Mouse (Mus musculus): ENCODE measurements at regions not wholly inside any gene's neighbourhood (a gene's known extent, or its start where the extent isn't known, plus 50 kb on each side); places are given as distances from the start of the nearest gene placed in this dataset.

- no peak for DNase-seq (ENCODE audit: low read depth, low spot score)
These were observed 161.5 kb downstream of the Ajap1 start for GRCm38 (mm10) chr4:153321085-153321484.

GRCm38 (mm10) chr4:153320602-153321001 is 162.0 kb downstream of the Ajap1 start:
- no peak for DNase-seq (ENCODE audit: low read depth, low spot score)

- DNase-seq (ENCODE audit: low read depth, low spot score), result no peak
These were observed 165.5 kb downstream of the Ajap1 start for GRCm38 (mm10) chr4:153316964-153317724.

- no peak for DNase-seq (ENCODE audit: low read depth, low spot score)
These were observed 166.1 kb downstream of the Ajap1 start for GRCm38 (mm10) chr4:153316519-153316918.

- no peak for DNase-seq (ENCODE audit: low read depth, low spot score)
These were observed 168.7 kb downstream of the Ajap1 start for GRCm38 (mm10) chr4:153313961-153314360.

- no peak for DNase-seq (ENCODE audit: low read depth, low spot score)
These were observed 171.0 kb downstream of the Ajap1 start for GRCm38 (mm10) chr4:153311574-153311973.

GRCm38 (mm10) chr4:153310641-153311040 is 172.0 kb downstream of the Ajap1 start:
- no peak for DNase-seq (ENCODE audit: low read depth, low spot score)

- no peak for DNase-seq (ENCODE audit: low read depth, low spot score)
These were observed 179.1 kb downstream of the Ajap1 start for GRCm38 (mm10) chr4:153303521-153303920.

- no peak for DNase-seq (ENCODE audit: low read depth, low spot score)
These were observed 179.8 kb downstream of the Ajap1 start for GRCm38 (mm10) chr4:153302855-153303254.

GRCm38 (mm10) chr4:153298277-153298676 is 184.3 kb downstream of the Ajap1 start:
- DNase-seq (ENCODE audit: low read depth, low spot score), result no peak

- DNase-seq (ENCODE audit: low read depth, low spot score), result no peak
These were observed 187.8 kb downstream of the Ajap1 start for GRCm38 (mm10) chr4:153294828-153295227.

GRCm38 (mm10) chr4:153293137-153293536 is 189.5 kb downstream of the Ajap1 start:
- no peak for DNase-seq (ENCODE audit: low read depth, low spot score)

GRCm38 (mm10) chr4:153288362-153288761 is 194.2 kb downstream of the Ajap1 start:
- no peak for DNase-seq (ENCODE audit: low read depth, low spot score)

- DNase-seq (ENCODE audit: low read depth, low spot score), result no peak
These were observed 198.4 kb downstream of the Ajap1 start for GRCm38 (mm10) chr4:153284209-153284608.

GRCm38 (mm10) chr4:153276571-153276970 is 206.0 kb downstream of the Ajap1 start:
- DNase-seq (ENCODE audit: low read depth, low spot score), result no peak

GRCm38 (mm10) chr4:153271376-153271775 is 211.2 kb downstream of the Ajap1 start:
- no peak for DNase-seq (ENCODE audit: low read depth, low spot score)

GRCm38 (mm10) chr4:153263216-153263805 is 219.3 kb downstream of the Ajap1 start:
- no peak for DNase-seq (ENCODE audit: low read depth, low spot score)

GRCm38 (mm10) chr4:153260941-153261557 is 221.6 kb downstream of the Ajap1 start:
- DNase-seq (ENCODE audit: low read depth, low spot score), result no peak

- DNase-seq (ENCODE audit: low read depth, low spot score), result no peak
These were observed 230.7 kb downstream of the Ajap1 start for GRCm38 (mm10) chr4:153251943-153252342.

- DNase-seq (ENCODE audit: low read depth, low spot score), result no peak
These were observed 231.3 kb downstream of the Ajap1 start for GRCm38 (mm10) chr4:153251311-153251710.

- DNase-seq (ENCODE audit: low read depth, low spot score), result no peak
These were observed 245.9 kb downstream of the Ajap1 start for GRCm38 (mm10) chr4:153236680-153237079.

GRCm38 (mm10) chr4:153233762-153234161 is 248.8 kb downstream of the Ajap1 start:
- DNase-seq (ENCODE audit: low read depth, low spot score), result no peak

- DNase-seq (ENCODE audit: low read depth, low spot score), result no peak
These were observed 253.4 kb downstream of the Ajap1 start for GRCm38 (mm10) chr4:153229221-153229620.

Measured in A20 (cell line).